Mouse (Mus musculus) fibroblast of lung, adult 2 months (primary cell): Measurements from ENCODE around the gene Ptpro.
A peak's percentile ranks its signal among the peaks of the same experiment; 100 is the strongest.
"Not testable (repeated sequence)": the region's sequence is repeated elsewhere in the genome, so short reads cannot be mapped to it uniquely, and the experiment has no call there.

ENCODE experiments used
- DNase-seq: peaks from one replicate; pipeline ENCODE4 v3.0.0-alpha.2; 2011; ENCODE audit warnings: low read depth

The Ptpro gene

DNA sequence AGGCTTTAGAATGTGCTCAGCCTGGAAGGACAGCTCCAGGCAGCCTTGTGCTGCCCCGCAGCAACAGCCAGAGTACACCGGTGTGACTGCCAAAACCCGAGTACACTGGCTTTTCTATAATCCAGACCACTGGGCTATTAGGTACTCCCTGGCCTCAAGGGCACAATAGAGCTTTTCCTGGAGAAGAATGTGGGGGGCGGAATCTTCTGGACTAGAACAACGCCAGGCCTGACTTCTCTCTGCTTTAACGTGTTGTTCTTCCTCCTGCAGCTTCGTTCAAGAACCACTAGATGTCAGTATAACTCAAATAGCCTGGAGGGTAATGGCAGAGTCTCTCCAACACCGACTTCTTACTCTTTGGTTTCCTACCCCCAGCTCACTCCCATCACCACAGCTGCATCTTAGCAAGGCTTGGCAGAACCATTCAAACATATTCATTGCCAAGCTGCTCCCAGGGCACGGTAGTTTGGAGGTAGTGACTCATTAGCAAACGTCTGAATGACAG lies 203.5 kb downstream of the Ptpro start:
- peak; percentile 37 for DNase-seq

DNA sequence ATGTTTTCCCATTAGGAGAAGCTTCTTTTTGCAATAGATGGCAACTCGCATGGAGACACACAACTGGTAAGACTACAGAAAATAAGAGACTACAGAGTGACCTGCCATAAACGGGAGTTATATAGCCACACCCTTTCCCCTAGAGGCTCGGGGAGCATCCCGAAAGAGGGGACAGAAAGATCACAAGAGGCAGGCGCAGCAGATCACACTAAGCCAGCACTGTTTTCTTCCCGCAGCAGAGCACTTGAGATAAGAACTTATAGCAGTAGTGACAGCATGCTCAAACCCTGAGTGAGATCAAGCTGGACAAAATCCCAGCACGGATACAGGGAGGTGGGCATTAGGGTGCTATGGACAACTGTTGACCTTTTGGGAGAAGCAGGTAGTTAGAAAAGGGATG lies 203.9 kb downstream of the Ptpro start:
- no peak for DNase-seq

DNA sequence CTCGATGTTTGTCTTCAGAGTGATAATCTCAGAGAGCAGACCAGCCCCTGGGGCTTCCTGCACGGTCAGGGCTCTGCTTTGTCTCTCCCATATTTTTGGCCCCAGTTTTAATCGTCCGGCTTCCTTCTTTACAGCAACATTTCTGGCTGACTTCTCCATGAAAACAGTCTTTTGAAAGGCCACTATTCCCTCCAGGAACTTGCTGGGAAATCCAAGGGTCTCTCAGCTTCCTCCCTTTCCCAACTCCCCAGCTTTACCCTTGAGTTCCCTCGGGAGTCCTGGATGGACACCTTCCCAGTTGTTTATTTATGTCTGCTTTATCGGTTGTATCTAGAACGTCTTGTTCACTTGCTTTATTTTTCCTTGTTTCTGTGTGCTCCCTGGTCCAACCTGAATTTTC lies 205.1 kb downstream of the Ptpro start:
- no peak for DNase-seq

DNA sequence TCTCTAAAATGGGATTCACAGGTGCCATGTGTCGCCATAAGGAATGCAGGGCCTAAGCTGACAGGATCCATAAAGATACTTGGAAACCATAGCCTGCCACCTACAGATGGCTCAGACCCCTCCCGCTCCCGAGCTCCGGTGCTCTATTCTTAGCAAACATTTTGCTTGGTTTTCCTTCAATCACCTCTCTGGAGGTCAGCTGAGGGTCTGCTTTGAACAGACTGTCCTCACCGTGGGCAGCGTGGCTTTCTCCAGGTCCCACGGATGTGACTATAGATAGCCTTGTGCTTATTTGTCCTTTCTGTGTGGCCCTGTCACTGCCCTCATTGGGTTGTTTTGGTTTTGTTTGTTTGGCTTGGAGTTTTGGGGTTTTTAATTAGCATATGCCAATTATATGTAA lies 206.0 kb downstream of the Ptpro start:
- DNase-seq: no peak

- DNase-seq: no peak
Measured at GRCm38 (mm10) chr6:137463771-137464170, 211.7 kb downstream of the Ptpro start.

DNA sequence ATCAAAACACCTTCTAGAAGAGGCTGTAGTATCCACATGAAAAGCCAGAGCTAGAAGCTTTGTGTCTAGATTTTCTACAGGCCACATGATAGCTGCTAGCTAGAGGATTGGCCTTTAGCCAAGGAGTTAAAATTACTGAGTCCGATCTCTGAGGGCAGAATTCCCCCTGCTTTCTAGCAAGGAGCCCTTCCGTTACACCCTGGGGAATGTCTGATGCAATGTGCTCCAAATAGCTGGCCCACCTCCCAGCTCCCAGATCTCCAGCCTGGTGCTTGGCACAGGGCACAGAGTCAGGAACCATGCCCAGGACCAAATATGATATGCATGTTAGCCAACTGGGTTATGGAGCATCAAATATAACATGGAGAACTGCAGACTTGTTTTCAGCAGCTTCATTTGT lies 213.1 kb downstream of the Ptpro start:
- peak; percentile 86 for DNase-seq

- DNase-seq: no peak
Measured at GRCm38 (mm10) chr6:137466256-137466655, 214.1 kb downstream of the Ptpro start.

DNA sequence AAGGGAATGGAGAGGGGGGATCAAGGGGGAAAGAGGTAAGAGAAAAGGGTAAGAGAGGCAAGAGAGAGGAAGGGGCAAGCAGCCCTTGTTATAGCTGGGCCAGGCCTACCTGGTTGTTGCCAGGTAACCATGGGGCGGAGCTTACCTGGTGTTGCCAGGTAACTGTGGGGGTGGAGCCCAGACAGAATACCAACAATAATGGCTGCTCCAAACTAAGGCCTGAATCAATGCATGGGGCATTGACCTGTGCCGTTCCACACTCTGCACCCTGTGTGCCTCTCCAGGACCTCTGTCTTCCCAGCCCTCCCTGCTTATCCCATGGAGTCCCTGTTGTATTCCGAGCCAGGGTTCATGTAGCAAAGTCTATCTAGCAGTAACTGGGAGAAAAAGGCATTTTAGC lies 215.6 kb downstream of the Ptpro start:
- no peak for DNase-seq

GRCm38 (mm10) chr6:137469541-137469940 lies 217.4 kb downstream of the Ptpro start:
- DNase-seq: no peak

GRCm38 (mm10) chr6:137470901-137471598 lies 218.9 kb downstream of the Ptpro start:
- no peak for DNase-seq

- DNase-seq: no peak
Measured at GRCm38 (mm10) chr6:137472129-137472528, 220.0 kb downstream of the Ptpro start.

DNA sequence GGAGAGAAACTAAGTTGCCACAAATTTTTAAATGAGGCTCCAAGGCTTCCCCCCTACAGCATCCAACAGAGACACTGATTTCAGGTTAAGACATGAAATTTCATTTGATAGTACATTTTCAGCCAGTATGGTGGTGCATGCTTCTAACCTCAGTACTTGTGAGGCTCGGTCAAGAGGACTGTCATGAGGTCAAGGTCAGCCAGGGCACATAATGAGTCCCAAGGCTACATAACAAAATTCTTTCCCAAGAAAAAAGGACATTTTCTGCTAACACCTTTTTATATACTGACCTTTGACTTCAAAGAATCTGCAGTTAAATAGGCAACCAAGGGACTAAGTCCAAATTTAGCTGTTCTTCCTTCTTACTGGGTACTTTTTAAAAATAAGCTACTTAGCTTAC lies 221.3 kb downstream of the Ptpro start:
- DNase-seq: no peak

- DNase-seq: not testable (repeated sequence)
Measured at GRCm38 (mm10) chr6:137475695-137476094, 223.6 kb downstream of the Ptpro start.

DNA sequence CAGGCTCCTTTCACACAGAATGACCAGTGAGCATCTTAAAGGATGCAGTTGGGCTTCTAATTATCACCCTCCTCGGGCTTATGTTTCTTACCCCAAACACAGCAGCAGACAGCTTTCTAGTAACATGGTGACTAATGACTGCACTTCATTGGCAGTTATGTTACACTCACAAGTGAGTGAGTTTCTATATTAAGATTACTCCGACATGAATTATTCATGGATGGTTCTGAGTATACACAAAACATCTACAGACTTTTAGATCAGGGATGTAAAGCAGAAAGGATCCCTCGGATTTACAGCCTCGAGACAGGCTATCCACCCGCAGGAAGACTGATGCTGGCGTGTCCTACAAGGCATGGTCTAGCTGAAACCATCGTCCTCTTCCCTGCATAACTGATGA lies 230.8 kb downstream of the Ptpro start:
- DNase-seq: no peak

GRCm38 (mm10) chr6:137487443-137487842 lies 235.3 kb downstream of the Ptpro start:
- no peak for DNase-seq

- DNase-seq: no peak
Measured at GRCm38 (mm10) chr6:137490115-137490514, 238.0 kb downstream of the Ptpro start.

- DNase-seq: no peak
Measured at GRCm38 (mm10) chr6:137491659-137492058, 239.5 kb downstream of the Ptpro start.

GRCm38 (mm10) chr6:137492582-137492981 lies 240.5 kb downstream of the Ptpro start:
- no peak for DNase-seq

DNA sequence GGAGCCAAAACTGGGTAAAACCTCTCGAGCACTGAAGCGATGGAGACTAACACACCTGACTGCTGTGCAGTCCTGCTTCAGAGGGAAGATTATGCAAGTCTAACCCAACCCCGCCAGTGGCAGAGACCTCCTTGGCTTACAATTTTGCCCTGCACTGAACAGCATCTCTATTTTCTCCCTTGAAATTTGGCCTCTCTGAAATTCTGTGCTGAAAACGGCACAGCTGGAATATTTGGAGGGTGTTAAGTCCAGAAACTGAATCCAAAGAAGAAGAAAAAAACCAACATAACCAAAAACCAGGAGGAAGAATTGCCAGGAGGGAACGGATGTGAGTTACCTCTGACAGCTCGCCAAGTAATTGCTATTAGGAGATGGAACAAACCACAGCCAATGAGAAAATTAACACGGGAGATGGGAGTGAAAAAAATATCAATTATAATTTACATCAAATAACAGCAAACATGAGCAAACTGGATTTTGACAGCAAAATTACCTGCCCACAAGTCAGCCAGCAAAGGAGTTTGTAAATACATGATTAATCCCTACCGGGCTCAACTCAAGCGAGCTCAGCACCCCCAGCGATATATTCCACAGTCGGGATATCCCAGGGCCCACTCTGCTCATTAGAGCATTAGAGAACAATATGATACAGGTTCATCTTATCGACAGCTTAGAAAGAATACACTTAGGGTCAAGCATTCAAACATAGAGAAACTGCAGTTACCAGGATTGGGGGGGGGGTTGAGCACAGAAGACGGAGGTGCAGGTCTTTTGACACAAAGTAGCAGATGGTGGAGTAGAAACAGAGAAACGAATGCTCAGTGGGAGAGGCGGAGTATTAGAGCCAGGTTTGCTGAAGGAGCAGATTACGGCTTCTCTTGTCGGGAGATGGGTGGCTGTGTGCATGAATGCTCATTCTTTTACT lies 241.4 kb downstream of the Ptpro start:
- DNase-seq: no peak

DNA sequence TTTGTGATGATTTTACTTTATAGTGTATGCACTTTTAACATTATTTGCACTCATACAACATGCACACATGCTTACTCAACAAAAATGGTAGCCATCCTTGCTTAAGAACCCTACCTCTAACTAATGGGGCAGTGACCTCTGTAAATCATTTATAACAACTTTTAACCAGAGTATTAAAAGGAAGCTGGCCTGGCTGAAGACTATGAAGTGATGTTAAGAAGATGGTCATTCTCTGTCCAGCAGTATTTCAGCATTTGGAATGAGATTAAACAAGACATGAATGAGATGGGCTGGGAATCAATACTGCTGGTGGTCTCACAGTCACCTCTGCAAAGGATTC lies 242.0 kb downstream of the Ptpro start:
- no peak for DNase-seq

GRCm38 (mm10) chr6:137494801-137495200 lies 242.7 kb downstream of the Ptpro start:
- no peak for DNase-seq

DNA sequence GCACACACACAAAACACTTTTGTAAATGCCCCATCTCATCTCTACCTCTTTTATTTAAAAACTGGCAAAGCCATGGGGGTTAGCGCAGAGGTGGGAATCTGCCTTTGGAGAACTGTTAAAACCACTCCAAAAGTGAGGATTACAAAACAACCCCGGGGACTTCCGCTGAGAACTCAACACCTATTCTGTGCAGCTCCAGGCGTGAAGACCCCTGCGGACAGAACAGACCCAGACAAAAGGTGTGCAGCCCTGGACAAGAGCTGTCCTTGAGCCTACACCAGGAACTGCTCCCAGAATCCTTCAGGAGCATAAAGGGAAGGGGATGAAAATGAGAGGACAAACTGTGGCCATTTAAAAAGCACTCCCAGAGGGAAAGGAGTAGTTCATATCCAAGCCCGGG lies 243.1 kb downstream of the Ptpro start:
- no peak for DNase-seq

DNA sequence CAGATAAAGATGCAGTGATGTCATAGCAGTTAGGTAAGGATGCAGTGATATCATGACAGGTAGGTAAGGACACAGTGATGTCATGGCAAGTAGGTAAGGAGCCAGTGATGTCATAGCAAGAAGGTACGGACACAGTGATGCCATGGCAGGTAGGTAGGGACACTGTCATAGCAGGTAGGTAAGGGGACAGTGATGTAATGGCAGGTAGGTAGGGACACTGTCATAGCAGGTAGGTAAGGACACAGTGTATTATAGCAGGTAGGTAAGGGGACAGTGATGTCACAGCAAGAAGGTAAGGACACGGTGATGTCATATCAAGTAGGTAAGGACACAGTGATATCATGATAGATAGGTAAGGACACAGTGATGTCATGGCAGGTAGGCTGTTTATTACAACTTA lies 244.4 kb downstream of the Ptpro start:
- DNase-seq: no peak
